Mouse (Mus musculus): Measurements from ENCODE around the gene Nphp3. TPM values are rescaled to one million over a fixed set of nuclear protein-coding genes. Genes with fewer than 3 reads are reported as not detected.

Gene Nphp3
- polyA plus RNA-seq, 1 experiment from 2014 or later: 7.8 TPM

GRCm38 (mm10) chr9:104035261-104036015, 33.1 kb downstream of the Nphp3 start:
- H3K4me1 ChIP-seq: no peaks in the 10 kb centered on the region
- no peak overlapping the region for H3K4me2 ChIP-seq (replicated peaks)
- 48% methylated on average over 24 of the region's 24 CpGs for WGBS
- no peak overlapping the region for H3K9ac ChIP-seq
- H3K4me3 ChIP-seq: no peak overlapping the region
- no peak overlapping the region for H3K27ac ChIP-seq
- ATAC-seq (ENCODE audit: low FRiP score, low read depth): no peak
- no peaks in the 10 kb centered on the region for H3K9me3 ChIP-seq
- H3K27me3 ChIP-seq: no peaks in the 10 kb centered on the region
- peaks cover 68% of the 10 kb centered on the region for H3K36me3 ChIP-seq

- no peak overlapping the region for H3K9ac ChIP-seq
- 83% methylated on average over 13 of the region's 13 CpGs for WGBS
- no peak for ATAC-seq (ENCODE audit: low FRiP score, low read depth)
- H3K9me3 ChIP-seq: no peaks in the 10 kb centered on the region
- H3K4me2 ChIP-seq (replicated peaks): no peak overlapping the region
- no peaks in the 10 kb centered on the region for H3K4me1 ChIP-seq
- H3K36me3 ChIP-seq: peaks cover 69% of the 10 kb centered on the region
- H3K27ac ChIP-seq: no peak overlapping the region
- no peak overlapping the region for H3K4me3 ChIP-seq
- no peaks in the 10 kb centered on the region for H3K27me3 ChIP-seq
Measured at GRCm38 (mm10) chr9:104038266-104038665, 35.9 kb downstream of the Nphp3 start.

GRCm38 (mm10) chr9:104039031-104039695, 36.8 kb downstream of the Nphp3 start:
- Histone ChIP-seq H3K4me2 (replicated peaks) (no peak overlapping the region), H3K27ac (no peak overlapping the region), H3K9me3 (no peaks in the 10 kb centered on the region), H3K4me1 (no peaks in the 10 kb centered on the region), H3K9ac (no peak overlapping the region), H3K4me3 (no peak overlapping the region), H3K27me3 (no peaks in the 10 kb centered on the region), H3K36me3 (peaks cover 69% of the 10 kb centered on the region)
- 85% methylated on average over 21 of the region's 21 CpGs for WGBS
- no peak for ATAC-seq (ENCODE audit: low FRiP score, low read depth)

GRCm38 (mm10) chr9:104039742-104040141, 37.4 kb downstream of the Nphp3 start:
- 86% methylated on average over 4 of the region's 4 CpGs for WGBS
- Histone ChIP-seq H3K9ac (no peak overlapping the region), H3K4me1 (no peaks in the 10 kb centered on the region), H3K4me2 (replicated peaks) (no peak overlapping the region), H3K36me3 (peaks cover 63% of the 10 kb centered on the region), H3K27ac (no peak overlapping the region), H3K27me3 (no peaks in the 10 kb centered on the region), H3K9me3 (no peaks in the 10 kb centered on the region), H3K4me3 (no peak overlapping the region)
- no peak for ATAC-seq (ENCODE audit: low FRiP score, low read depth)

- 64% methylated on average over 2 of the region's 2 CpGs for WGBS
- no peak within 1 kb of the TSS for H3K4me2 ChIP-seq (replicated peaks)
- peaks cover 59% of the 10 kb centered on the region for H3K36me3 ChIP-seq
- H3K27ac ChIP-seq: no peak within 1 kb of the TSS
- H3K9me3 ChIP-seq: no peaks in the 10 kb centered on the region
- no peak for ATAC-seq (ENCODE audit: low FRiP score, low read depth)
- H3K4me3 ChIP-seq: no peak within 1 kb of the TSS
- no peaks in the 10 kb centered on the region for H3K4me1 ChIP-seq
- H3K27me3 ChIP-seq: no peaks in the 10 kb centered on the region
- no peak within 1 kb of the TSS for H3K9ac ChIP-seq
Measured at GRCm38 (mm10) chr9:104040362-104040761, 38.0 kb downstream of the Nphp3 start, which contains the start of gene Gm28305. Gene Gm28305 (plus strand): TSS chr9:104040662.

- Histone ChIP-seq H3K4me3 (no peak overlapping the region), H3K9ac (no peak overlapping the region), H3K4me1 (no peaks in the 10 kb centered on the region), H3K36me3 (peaks cover 59% of the 10 kb centered on the region), H3K9me3 (no peaks in the 10 kb centered on the region), H3K4me2 (replicated peaks) (no peak overlapping the region), H3K27me3 (no peaks in the 10 kb centered on the region), H3K27ac (no peak overlapping the region)
- 87% methylated on average over 4 of the region's 4 CpGs for WGBS
- no peak for ATAC-seq (ENCODE audit: low FRiP score, low read depth)
Measured at GRCm38 (mm10) chr9:104043676-104044075, 41.3 kb downstream of the Nphp3 start.

GRCm38 (mm10) chr9:104051028-104051427, 48.7 kb downstream of the Nphp3 start:
- no peaks in the 10 kb centered on the region for H3K9me3 ChIP-seq
- no peak overlapping the region for H3K4me3 ChIP-seq
- 96% methylated on average over 6 of the region's 6 CpGs for WGBS
- no peaks in the 10 kb centered on the region for H3K4me1 ChIP-seq
- H3K9ac ChIP-seq: no peak overlapping the region
- no peak for ATAC-seq (ENCODE audit: low FRiP score, low read depth)
- peaks cover 94% of the 10 kb centered on the region for H3K36me3 ChIP-seq
- H3K27ac ChIP-seq: no peak overlapping the region
- H3K27me3 ChIP-seq: no peaks in the 10 kb centered on the region
- no peak overlapping the region for H3K4me2 ChIP-seq (replicated peaks)

- WGBS: 1% methylated on average over 55 of the region's 59 CpGs
- peak within 1 kb of the TSS; percentile 100 for H3K4me3 ChIP-seq
- ATAC-seq (ENCODE audit: low FRiP score, low read depth): peak; percentile 84
- H3K9me3 ChIP-seq: no peaks in the 10 kb centered on the region
- H3K9ac ChIP-seq: peak within 1 kb of the TSS; percentile 92
- H3K4me1 ChIP-seq: peaks cover 18% of the 10 kb centered on the region
- H3K27me3 ChIP-seq: no peaks in the 10 kb centered on the region
- H3K27ac ChIP-seq: peak within 1 kb of the TSS; percentile 55; the same call in 1 of the 2 replicates
- H3K36me3 ChIP-seq: peaks cover 31% of the 10 kb centered on the region
- H3K4me2 ChIP-seq (replicated peaks): peak within 1 kb of the TSS; percentile 93
Measured at GRCm38 (mm10) chr9:104062430-104063243, 60.3 kb downstream of the Nphp3 start, which contains the start of gene Uba5. Gene Uba5 (minus strand): TSS chr9:104063134.

GRCm38 (mm10) chr9:104063244-104063961, 61.1 kb downstream of the Nphp3 start, which contains the start of gene Acad11:
Gene Acad11 (plus strand): TSS chr9:104063377.
- Histone ChIP-seq H3K27ac (peak within 1 kb of the TSS; percentile 55; the same call in 1 of the 2 replicates), H3K4me2 (replicated peaks) (peak within 1 kb of the TSS; percentile 93), H3K9me3 (no peaks in the 10 kb centered on the region), H3K27me3 (no peaks in the 10 kb centered on the region), H3K4me1 (peaks cover 18% of the 10 kb centered on the region), H3K9ac (peak within 1 kb of the TSS; percentile 92), H3K36me3 (peaks cover 24% of the 10 kb centered on the region), H3K4me3 (peak within 1 kb of the TSS; percentile 100)
- WGBS: under 1% methylated on average over 30 of the region's 30 CpGs
- peak; percentile 94 for ATAC-seq (ENCODE audit: low FRiP score, low read depth)

GRCm38 (mm10) chr9:104064571-104064970, 62.2 kb downstream of the Nphp3 start:
- no peak overlapping the region for H3K27ac ChIP-seq
- 33% methylated on average over 1 of the region's 1 CpGs for WGBS
- H3K36me3 ChIP-seq: peaks cover 18% of the 10 kb centered on the region
- no peak for ATAC-seq (ENCODE audit: low FRiP score, low read depth)
- H3K27me3 ChIP-seq: no peaks in the 10 kb centered on the region
- H3K4me3 ChIP-seq: no peak overlapping the region
- H3K4me2 ChIP-seq (replicated peaks): no peak overlapping the region
- no peak overlapping the region for H3K9ac ChIP-seq
- peaks cover 18% of the 10 kb centered on the region for H3K4me1 ChIP-seq
- H3K9me3 ChIP-seq: no peaks in the 10 kb centered on the region

- 85% methylated on average over 4 of the region's 4 CpGs for WGBS
- Histone ChIP-seq H3K4me1 (no peaks in the 10 kb centered on the region), H3K27ac (no peak overlapping the region), H3K36me3 (no peaks in the 10 kb centered on the region), H3K9ac (no peak overlapping the region), H3K9me3 (no peaks in the 10 kb centered on the region), H3K4me3 (no peak overlapping the region), H3K27me3 (no peaks in the 10 kb centered on the region), H3K4me2 (replicated peaks) (no peak overlapping the region)
- ATAC-seq (ENCODE audit: low FRiP score, low read depth): no peak
Measured at GRCm38 (mm10) chr9:104070241-104070640, 67.9 kb downstream of the Nphp3 start.
